Mouse (Mus musculus) embryo, embryonic 10 days (tissue): ENCODE results near the gene Rap1b.

Experiments used
- DNase-seq: peaks from one replicate; pipeline ENCODE4 v3.0.0-alpha.2; 2015; ENCODE audit warnings: low spot score

Rap1b gene

GRCm38 (mm10) chr10:117783786-117784420 is 61.9 kb downstream of the Rap1b start:
- DNase-seq: no peak

GRCm38 (mm10) chr10:117782491-117783260 is 63.2 kb downstream of the Rap1b start:
- no peak for DNase-seq

GRCm38 (mm10) chr10:117782056-117782455 is 63.8 kb downstream of the Rap1b start:
- DNase-seq: no peak

- DNase-seq: no peak
These were observed 64.7 kb downstream of the Rap1b start for GRCm38 (mm10) chr10:117781021-117781725.

- no peak for DNase-seq
These were observed 65.4 kb downstream of the Rap1b start for GRCm38 (mm10) chr10:117780306-117780911.

GRCm38 (mm10) chr10:117779581-117780305 is 66.1 kb downstream of the Rap1b start:
- no peak for DNase-seq

GRCm38 (mm10) chr10:117778951-117779350 is 66.9 kb downstream of the Rap1b start:
- DNase-seq: no peak

GRCm38 (mm10) chr10:117778328-117778910 is 67.4 kb downstream of the Rap1b start:
- DNase-seq: no peak

GRCm38 (mm10) chr10:117777501-117778327 is 68.1 kb downstream of the Rap1b start:
- DNase-seq: no peak

GRCm38 (mm10) chr10:117777103-117777470 is 68.7 kb downstream of the Rap1b start:
- no peak for DNase-seq

GRCm38 (mm10) chr10:117776281-117777102 is 69.3 kb downstream of the Rap1b start:
- DNase-seq: no peak

- peak; percentile 20 for DNase-seq
These were observed 70.3 kb downstream of the Rap1b start for GRCm38 (mm10) chr10:117775401-117776144.

- no peak for DNase-seq
These were observed 71.1 kb downstream of the Rap1b start for GRCm38 (mm10) chr10:117774817-117775120.

GRCm38 (mm10) chr10:117774011-117774816 is 71.6 kb downstream of the Rap1b start:
- no peak for DNase-seq

- DNase-seq: no peak
These were observed 72.6 kb downstream of the Rap1b start for GRCm38 (mm10) chr10:117773106-117773720.

- no peak for DNase-seq
These were observed 73.3 kb downstream of the Rap1b start for GRCm38 (mm10) chr10:117772364-117773105.

- no peak for DNase-seq
These were observed 74.7 kb downstream of the Rap1b start for GRCm38 (mm10) chr10:117771131-117771510.
